In genomic region chr5:24348128-24348527, GRCm38 (mm10) we compare ENCODE assay signal across 8 mouse cellular contexts. TPM values are rescaled to one million over a fixed set of nuclear protein-coding genes. Genes with fewer than 3 reads are reported as not detected.
DNase-seq lines count a peak whose midpoint lies in the region; ATAC-seq and TF ChIP-seq lines count a peak whose summit lies in the region.

No protein-coding gene starts in this region.

- H3K4me1 ChIP-seq in G1E (ENCODE audit: insufficient read depth, low read depth, low read length) = peaks cover 97% of the 10 kb centered on the region
- peaks cover 76% of the 10 kb centered on the region for H3K4me1 ChIP-seq in forebrain, embryonic 13.5 days
- H3K4me1 ChIP-seq in hindbrain, embryonic 13.5 days (replicated peaks) = peaks cover 78% of the 10 kb centered on the region

- H3K9me3 ChIP-seq in G1E (replicated peaks) = no peaks in the 10 kb centered on the region
- H3K9me3 ChIP-seq in forebrain, embryonic 13.5 days (replicated peaks) = no peaks in the 10 kb centered on the region
- H3K9me3 ChIP-seq in hindbrain, embryonic 13.5 days = no peaks in the 10 kb centered on the region

- H3K27me3 ChIP-seq in G1E (ENCODE audit: insufficient read depth, low read length) = peaks cover 37% of the 10 kb centered on the region
- H3K27me3 ChIP-seq in forebrain, embryonic 13.5 days = peaks cover 17% of the 10 kb centered on the region
- H3K27me3 ChIP-seq in hindbrain, embryonic 13.5 days = peaks cover 16% of the 10 kb centered on the region

- H3K36me3 ChIP-seq in G1E (replicated peaks) = peaks cover 3% of the 10 kb centered on the region
- H3K36me3 ChIP-seq in forebrain, embryonic 13.5 days (ENCODE audit: poor library complexity, severe bottlenecking) = no peaks in the 10 kb centered on the region
- H3K36me3 ChIP-seq in hindbrain, embryonic 13.5 days = 0 out of 2 replicates have a peak, but pooled peaks cover 7% of the 10 kb centered on the region

- peak overlapping the region; percentile 99 for H3K4me2 ChIP-seq in forebrain, embryonic 13.5 days
- peak overlapping the region; percentile 87 for H3K4me2 ChIP-seq in hindbrain, embryonic 13.5 days

- peak overlapping the region; percentile 36 for H3K27ac ChIP-seq in forebrain, embryonic 13.5 days
- peak overlapping the region; percentile 80 for H3K27ac ChIP-seq in hindbrain, embryonic 13.5 days

- DNase-seq in G1E (ENCODE audit: low spot score) = peak; percentile 89
- DNase-seq in cerebellum, adult 11 months = peak; percentile 72
- peak; percentile 55 for DNase-seq in left cerebral cortex, adult 11 months (ENCODE audit: low spot score)
- DNase-seq in lung, postnatal 36 days = peak; percentile 86
- DNase-seq in retina, embryonic 14.5 days (ENCODE audit: low spot score) = peak; percentile 78
- peak; percentile 98 for DNase-seq in thymus, postnatal 25 days

- ATAC-seq in G1E (ENCODE audit: extremely low read depth, insufficient number of reproducible peaks, low FRiP score, poor library complexity, severe bottlenecking) = peak; percentile 54
- ATAC-seq in forebrain, embryonic 13.5 days = peak; percentile 39
- ATAC-seq in hindbrain, embryonic 13.5 days (ENCODE audit: low FRiP score) = peak; percentile 15

- peak overlapping the region; percentile 74 for H3K4me3 ChIP-seq in G1E (ENCODE audit: low read depth, low read length)
- H3K4me3 ChIP-seq in forebrain, embryonic 13.5 days = peak overlapping the region; percentile 54
- H3K4me3 ChIP-seq in hindbrain, embryonic 13.5 days = peak overlapping the region; percentile 81

- TF ChIP-seq CTCF in G1E (IDR thresholded peaks at IDR 0.05; ENCODE audit: low read depth, low read length) = no peak

- WGBS in forebrain, embryonic 13.5 days = 0% methylated on average over 36 of the region's 41 CpGs
- 0% methylated on average over 41 of the region's 41 CpGs for WGBS in hindbrain, embryonic 13.5 days

- H3K9ac ChIP-seq in forebrain, embryonic 13.5 days = peak overlapping the region; percentile 67
- peak overlapping the region; percentile 67 for H3K9ac ChIP-seq in hindbrain, embryonic 13.5 days

RNA-seq across cellular contexts. Expression of gene Kcnh2, which starts 3.3 kb away (rescaled TPM):
- 3.3 and 6.8 TPM in 2 replicates for total RNA-seq in G1E (2014; fragmentation: Nextera tagmentation)
- 1.0 and 1.3 TPM in 2 replicates for total RNA-seq in G1E (2017)
- 12.6 and 15.1 TPM in 2 replicates for polyA plus RNA-seq in G1E (2012)
- 4.3 and 6.9 TPM in 2 replicates for polyA plus RNA-seq in forebrain, embryonic 13.5 days (2015; fragmentation: Nextera tagmentation; extraction: Ambion mirVana)
- polyA plus RNA-seq in hindbrain, embryonic 13.5 days (2015; fragmentation: Nextera tagmentation; extraction: Ambion mirVana) = 12.8 and 14.2 TPM in 2 replicates

RNA-seq across cellular contexts. Expression of gene Nos3, which starts 16.5 kb away (rescaled TPM):
- total RNA-seq in G1E (2014; fragmentation: Nextera tagmentation) (0.23 and 0.58 TPM in 2 replicates), G1E (2017) (0.17 and 0.22 TPM in 2 replicates)
- polyA plus RNA-seq in G1E (2012) = 0.07 and 0.09 TPM in 2 replicates
- 5.6 and 5.9 TPM in 2 replicates for polyA plus RNA-seq in forebrain, embryonic 13.5 days (2015; fragmentation: Nextera tagmentation; extraction: Ambion mirVana)
- polyA plus RNA-seq in hindbrain, embryonic 13.5 days (2015; fragmentation: Nextera tagmentation; extraction: Ambion mirVana) = 9.8 and 10.2 TPM in 2 replicates

RNA-seq across cellular contexts. Expression of gene Atg9b, which starts 43.8 kb away (rescaled TPM):
- total RNA-seq in G1E (2014; fragmentation: Nextera tagmentation) = not detected in 2 replicates
- 0.06 and 0.11 TPM in 2 replicates for total RNA-seq in G1E (2017)
- 0.15 TPM in 2 replicates for polyA plus RNA-seq in G1E (2012)
- 0.52 and 0.57 TPM in 2 replicates for polyA plus RNA-seq in forebrain, embryonic 13.5 days (2015; fragmentation: Nextera tagmentation; extraction: Ambion mirVana)
- 0.57 and 0.93 TPM in 2 replicates for polyA plus RNA-seq in hindbrain, embryonic 13.5 days (2015; fragmentation: Nextera tagmentation; extraction: Ambion mirVana)

RNA-seq across cellular contexts. Expression of gene Abcb8, which starts 45.3 kb away (rescaled TPM):
- 13.5 and 17.7 TPM in 2 replicates for total RNA-seq in G1E (2014; fragmentation: Nextera tagmentation)
- 15.4 and 20.4 TPM in 2 replicates for total RNA-seq in G1E (2017)
- polyA plus RNA-seq in G1E (2012) = 43.6 and 44.0 TPM in 2 replicates
- polyA plus RNA-seq in forebrain, embryonic 13.5 days (2015; fragmentation: Nextera tagmentation; extraction: Ambion mirVana) = 39.0 and 48.1 TPM in 2 replicates
- 45.7 and 48.7 TPM in 2 replicates for polyA plus RNA-seq in hindbrain, embryonic 13.5 days (2015; fragmentation: Nextera tagmentation; extraction: Ambion mirVana)

Comparison
In these comparisons a context has a peak if more than half of its experiments do, and no peak if none do; other contexts are left out.
1. Peak in every context shown above with its lines: DNase-seq, ATAC-seq, H3K4me3 ChIP-seq and H3K27ac ChIP-seq.